Mouse (Mus musculus) small intestine, adult 2 months (tissue): ENCODE results near the gene Hpgd. TPM values are rescaled to one million over a fixed set of nuclear protein-coding genes. Genes with fewer than 3 reads are reported as not detected.

Experiments
- H3K27ac ChIP-seq: fragments of 200-500 bp; 2 replicates; pipeline ENCODE4 v1.5.1; 2012; ENCODE audit warnings: low read depth, low read length, control low read depth, inconsistent platforms; ENCODE audit not compliant: insufficient read depth
- H3K27me3 ChIP-seq: fragments of 200-500 bp; 2 replicates; pipeline ENCODE4 v1.6.1; 2012; ENCODE audit warnings: mild to moderate bottlenecking, moderate library complexity, low read length, inconsistent platforms; ENCODE audit not compliant: control insufficient read depth, insufficient read depth
- H3K36me3 ChIP-seq: fragments of 200-500 bp; 2 replicates; pipeline ENCODE4 v1.6.1; 2012; ENCODE audit warnings: mild to moderate bottlenecking, low read length, control low read depth, inconsistent platforms; ENCODE audit not compliant: control insufficient read depth, insufficient read depth
- H3K4me1 ChIP-seq: fragments of 200-500 bp; 2 replicates; pipeline ENCODE4 v1.6.1; 2012; ENCODE audit warnings: low read length, inconsistent platforms, mixed read lengths; ENCODE audit not compliant: control insufficient read depth, insufficient read depth, insufficient read length
- H3K4me3 ChIP-seq: fragments of 200-500 bp; 2 replicates; pipeline ENCODE4 v1.5.1; 2012; ENCODE audit warnings: low read depth, mild to moderate bottlenecking, control low read depth, inconsistent platforms, low read length, moderate library complexity
- CTCF ChIP-seq: fragments of 200-500 bp; IDR thresholded peaks from 2 replicates; pipeline ENCODE4 v1.5.1; 2012; ENCODE audit warnings: low read depth, mild to moderate bottlenecking, control low read depth, inconsistent platforms, low read length, moderate library complexity, mixed read lengths; ENCODE audit not compliant: insufficient replicate concordance, insufficient read length; ENCODE audit errors: extremely low read depth
- POLR2A ChIP-seq: fragments of 200-500 bp; IDR thresholded peaks from 2 replicates; pipeline ENCODE4 v1.6.1; 2012; ENCODE audit warnings: low read depth, mild to moderate bottlenecking, control low read depth, inconsistent platforms, low read length, moderate library complexity
- WGBS: fragments of 180-500 bp; shearing (Covaris S2); methylation state at CpG from one replicate; pipeline ENCODE4 v1.1.7; 2018; 5-methylcytosine and 5-hydroxymethylcytosine counted together
- polyA plus RNA-seq: library from polyadenylated mRNA; depleted of rRNA; stranded (reverse); fragments of >200 nt; gene quantifications from 2 replicates; pipeline ENCODE4 v1.2.3, GENCODE M21; 2012

The Hpgd gene
- polyA plus RNA-seq, 1 experiment = 34.8 TPM

- Histone ChIP-seq H3K27ac (peak overlapping the region; percentile 94), H3K4me3 (peak overlapping the region; percentile 25), H3K27me3 (no peaks in the 10 kb centered on the region), H3K36me3 (no peaks in the 10 kb centered on the region), H3K4me1 (peaks cover 7% of the 10 kb centered on the region; the same call in 1 of the 2 replicates)
- TF ChIP-seq CTCF (no peak), POLR2A (no peak)
- 21% methylated on average over 7 of the region's 9 CpGs for WGBS
Observed at GRCm38 (mm10) chr8:56277810-56278528, 16.4 kb upstream of the Hpgd start.

- no peak for TF ChIP-seq POLR2A
- no peak for TF ChIP-seq CTCF
- Histone ChIP-seq H3K36me3 (no peaks in the 10 kb centered on the region), H3K4me3 (no peak overlapping the region), H3K4me1 (peaks cover 7% of the 10 kb centered on the region; the same call in 1 of the 2 replicates), H3K27me3 (no peaks in the 10 kb centered on the region), H3K27ac (peak overlapping the region; percentile 94; the same call in 1 of the 2 replicates)
- WGBS = 60% methylated on average over 2 of the region's 2 CpGs
Observed at GRCm38 (mm10) chr8:56278545-56279063, 15.8 kb upstream of the Hpgd start.

DNA sequence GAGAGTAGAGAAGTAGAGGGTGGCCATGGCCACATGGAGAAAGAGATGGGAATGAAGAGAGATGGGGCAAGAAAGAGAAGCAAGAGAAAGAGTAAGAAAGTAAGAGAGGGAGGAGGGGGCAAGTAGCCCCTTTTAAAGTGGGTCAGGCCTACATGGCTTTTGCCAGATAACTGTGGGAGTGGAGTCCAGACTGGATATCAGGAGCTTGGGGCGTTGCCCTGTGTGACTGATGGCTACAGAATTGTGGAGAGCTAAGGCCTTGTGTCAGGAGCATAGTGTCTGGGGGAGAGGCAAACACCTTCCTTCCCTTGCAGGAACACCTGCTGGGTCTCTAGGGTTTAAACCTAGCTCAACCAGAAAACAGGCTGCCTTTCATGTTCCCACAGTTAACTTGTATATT, 10.4 kb upstream of the Hpgd start:
- WGBS = 68% methylated on average over 1 of the region's 1 CpGs
- H3K4me3 ChIP-seq = no peak overlapping the region
- H3K27ac ChIP-seq = no peak overlapping the region
- H3K36me3 ChIP-seq = no peaks in the 10 kb centered on the region
- H3K27me3 ChIP-seq = no peaks in the 10 kb centered on the region
- TF ChIP-seq CTCF (no peak), POLR2A (no peak)
- H3K4me1 ChIP-seq = peaks cover 3% of the 10 kb centered on the region; the same call in 1 of the 2 replicates

GRCm38 (mm10) chr8:56284957-56285356, 9.4 kb upstream of the Hpgd start:
- TF ChIP-seq CTCF (no peak), POLR2A (no peak)
- H3K4me1 ChIP-seq = peaks cover 3% of the 10 kb centered on the region; the same call in 1 of the 2 replicates
- WGBS = 57% methylated on average over 3 of the region's 3 CpGs
- H3K4me3 ChIP-seq = no peak overlapping the region
- no peaks in the 10 kb centered on the region for H3K36me3 ChIP-seq
- H3K27me3 ChIP-seq = no peaks in the 10 kb centered on the region
- 0 out of 2 replicates have a peak overlapping the region, but pooled peaks have one; percentile 28 for H3K27ac ChIP-seq

DNA sequence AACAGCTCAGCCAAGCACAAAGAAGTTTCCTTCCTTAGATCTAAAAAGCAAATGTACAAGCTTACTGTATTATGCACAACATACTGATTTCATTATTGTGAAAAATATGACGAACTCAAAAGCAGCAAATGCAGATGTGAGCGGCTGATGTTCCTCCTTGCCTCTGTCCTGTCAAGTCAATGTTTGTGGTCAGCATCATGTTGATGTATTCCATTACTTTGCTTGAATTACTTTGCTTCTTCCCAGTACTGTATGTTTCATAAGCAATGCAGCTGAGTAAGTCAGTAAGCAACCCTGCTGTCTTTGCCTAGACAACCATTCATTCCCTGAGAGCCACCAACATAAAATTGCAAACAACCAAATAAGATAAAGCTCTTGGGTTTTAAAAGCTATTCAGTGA, 7.7 kb upstream of the Hpgd start:
- WGBS = 87% methylated on average over 2 of the region's 2 CpGs
- H3K27me3 ChIP-seq = no peaks in the 10 kb centered on the region
- no peak for TF ChIP-seq CTCF
- TF ChIP-seq POLR2A = no peak
- no peak overlapping the region for H3K27ac ChIP-seq
- H3K4me1 ChIP-seq = peaks cover 3% of the 10 kb centered on the region; the same call in 1 of the 2 replicates
- no peak overlapping the region for H3K4me3 ChIP-seq
- H3K36me3 ChIP-seq = no peaks in the 10 kb centered on the region

- no peak for TF ChIP-seq CTCF
- no peak for TF ChIP-seq POLR2A
- no peak overlapping the region for H3K4me3 ChIP-seq
- H3K36me3 ChIP-seq = no peaks in the 10 kb centered on the region
- no peak overlapping the region for H3K27ac ChIP-seq
- H3K4me1 ChIP-seq = peaks cover 5% of the 10 kb centered on the region; the same call in 1 of the 2 replicates
- no peaks in the 10 kb centered on the region for H3K27me3 ChIP-seq
- 53% methylated on average over 7 of the region's 7 CpGs for WGBS
Observed at GRCm38 (mm10) chr8:56287370-56288072, 6.9 kb upstream of the Hpgd start.

GRCm38 (mm10) chr8:56292318-56292717, 2.1 kb upstream of the Hpgd start:
- Histone ChIP-seq H3K36me3 (no peaks in the 10 kb centered on the region), H3K4me1 (peaks cover 7% of the 10 kb centered on the region; the same call in 1 of the 2 replicates), H3K4me3 (no peak overlapping the region), H3K27ac (no peak overlapping the region), H3K27me3 (no peaks in the 10 kb centered on the region)
- TF ChIP-seq CTCF (no peak), POLR2A (no peak)
- WGBS = 86% methylated on average over 7 of the region's 7 CpGs
